Mouse (Mus musculus): ENCODE results near the gene Ppt1. TPM values are rescaled to one million over a fixed set of nuclear protein-coding genes. Genes with fewer than 3 reads are reported as not detected.

Gene Ppt1
- total and polyA plus RNA-seq, 3 experiments, result 13.1 to 19.9 TPM; not detected in 1

- Histone ChIP-seq H3K4me1 (ENCODE audit: control insufficient read depth in 1 of 2, insufficient read depth in 2 of 2, low read length in 2 of 2) (peaks cover 0 to 5% of the 10 kb centered on the region in 2 experiments; a peak in 2 of 4 replicates), H3K79me2 (ENCODE audit: control insufficient read depth, insufficient read depth, low read length, poor library complexity) (no peaks in the 10 kb centered on the region), H3K27me3 (ENCODE audit: control insufficient read depth in 1 of 2, insufficient read depth in 2 of 2, low read length in 2 of 2) (no peaks in the 10 kb centered on the region; a peak in 1 of 4 replicates), H3K9ac (ENCODE audit: control insufficient read depth, low read depth, low read length, poor library complexity, severe bottlenecking) (no peak overlapping the region), H3K36me3 (ENCODE audit: control insufficient read depth in 1 of 2, insufficient read depth in 2 of 2, low read length in 2 of 2) (no peaks in the 10 kb centered on the region), H3K27ac (ENCODE audit: control insufficient read depth, low read depth, low read length) (no peak overlapping the region), H3K9me3 (replicated peaks; ENCODE audit: insufficient read depth, low read length) (no peaks in the 10 kb centered on the region), H3K4me3 (ENCODE audit: control insufficient read depth in 1 of 2, insufficient read depth in 1 of 2, low read depth in 2 of 2, low read length in 2 of 2) (no peak overlapping the region)
- TF ChIP-seq RCOR1 (IDR thresholded peaks at IDR 0.05; ENCODE audit: low read depth, low read length) (no peak), E2F4 (IDR thresholded peaks at IDR 0.05; ENCODE audit: borderline replicate concordance, low read depth, low read length) (no peak), CHD2 (IDR thresholded peaks at IDR 0.05; ENCODE audit: low read length) (no peak), TAL1 (IDR thresholded peaks at IDR 0.05; ENCODE audit: low read length) (no peak), CHD1 (IDR thresholded peaks at IDR 0.05; ENCODE audit: low read depth, low read length) (no peak), KAT2A (conservative IDR thresholded peaks at IDR 0.05; ENCODE audit: low read depth, low read length) (no peak), MXI1 (IDR thresholded peaks at IDR 0.05; ENCODE audit: low read depth, low read length) (no peak), NELFE (IDR thresholded peaks at IDR 0.05; ENCODE audit: low read depth, low read length) (no peak), POLR2AphosphoS5 (IDR thresholded peaks at IDR 0.05; ENCODE audit: borderline replicate concordance, low read depth, low read length) (no peak), GATA1 (IDR thresholded peaks at IDR 0.05; ENCODE audit: low read depth, low read length) (no peak), ELF1 (IDR thresholded peaks at IDR 0.05; ENCODE audit: low read depth, low read length) (no peak), HCFC1 (IDR thresholded peaks at IDR 0.05; ENCODE audit: low read depth, low read length) (no peak), TBP (IDR thresholded peaks at IDR 0.05; ENCODE audit: low read depth, low read length) (no peak), MEF2A (IDR thresholded peaks at IDR 0.05; ENCODE audit: extremely low read depth, insufficient replicate concordance, low read depth, low read length, poor library complexity, severe bottlenecking) (no peak), RAD21 (IDR thresholded peaks at IDR 0.05; ENCODE audit: low read depth, low read length) (no peak), ZNF384 (IDR thresholded peaks at IDR 0.05; ENCODE audit: low read depth, low read length) (no peak), UBTF (IDR thresholded peaks at IDR 0.05; ENCODE audit: borderline replicate concordance, insufficient read depth, low read depth, low read length) (no peak)
- no peak for DNase-seq (ENCODE audit: low read depth, low spot score)
Observed at GRCm38 (mm10) chr4:122905359-122905758, 69.3 kb downstream of the Ppt1 start.

Other genes starting within 250 kb of the Ppt1 start
- not detected in 2 replicates for gene 9530002B09Rik, start 147.0 kb upstream of the Ppt1 start, total RNA-seq (2012; rRNA removed)
- gene 9530002B09Rik, start 147.0 kb upstream of the Ppt1 start, polyA plus RNA-seq (2012; ENCODE audit: insufficient read depth in 1 of 2, insufficient read length in 2 of 2, low read depth in 1 of 2, low replicate concordance in 2 of 2, missing spikeins in 1 of 2), result not detected
- 68.3 and 82.3 TPM in 2 replicates for gene Cap1, start 49.8 kb downstream of the Ppt1 start, total RNA-seq (2012; rRNA removed)
- gene Cap1, start 49.8 kb downstream of the Ppt1 start, polyA plus RNA-seq (2012; ENCODE audit: insufficient read depth in 1 of 2, insufficient read length in 2 of 2, low read depth in 1 of 2, low replicate concordance in 2 of 2, missing spikeins in 1 of 2), result 100 to 1,000 TPM in 1 of 2 experiments, not detected in 1; 134 TPM
- 8.4 and 14.3 TPM in 2 replicates for gene Mfsd2a, start 124.9 kb downstream of the Ppt1 start, total RNA-seq (2012; rRNA removed)
- gene Mfsd2a, start 124.9 kb downstream of the Ppt1 start, polyA plus RNA-seq (2012; ENCODE audit: insufficient read depth in 1 of 2, insufficient read length in 2 of 2, low read depth in 1 of 2, low replicate concordance in 2 of 2, missing spikeins in 1 of 2), result 1 to 10 TPM in 1 of 2 experiments, not detected in 1; 8.8 TPM
- gene Mycl, start 159.4 kb downstream of the Ppt1 start, total RNA-seq (2012; rRNA removed), result not detected in 2 replicates
- not detected for gene Mycl, start 159.4 kb downstream of the Ppt1 start, polyA plus RNA-seq (2012; ENCODE audit: insufficient read depth in 1 of 2, insufficient read length in 2 of 2, low read depth in 1 of 2, low replicate concordance in 2 of 2, missing spikeins in 1 of 2)
- 14.9 and 19.6 TPM in 2 replicates for gene Trit1, start 180.4 kb downstream of the Ppt1 start, total RNA-seq (2012; rRNA removed)
- gene Trit1, start 180.4 kb downstream of the Ppt1 start, polyA plus RNA-seq (2012; ENCODE audit: insufficient read depth in 1 of 2, insufficient read length in 2 of 2, low read depth in 1 of 2, low replicate concordance in 2 of 2, missing spikeins in 1 of 2), result 10 to 100 TPM in 1 of 2 experiments, not detected in 1; 17.9 TPM